Mouse (Mus musculus): Measurements from ENCODE around the gene 4930447C04Rik.

Gene 4930447C04Rik

GRCm38 (mm10) chr12:72942171-72942570 is 1.6 kb upstream of the 4930447C04Rik start:
- no peak for DNase-seq

GRCm38 (mm10) chr12:72941398-72942051 is 951 bp upstream of the 4930447C04Rik start:
- no peak for DNase-seq

GRCm38 (mm10) chr12:72940822-72941397 is 336 bp upstream of the 4930447C04Rik start:
- no peak for DNase-seq

- DNase-seq, result no peak
Measured at GRCm38 (mm10) chr12:72939616-72940015, 958 bp downstream of the 4930447C04Rik start, which contains the start of gene Six6. TSS of gene Six6 (plus strand) at chr12:72939892.

GRCm38 (mm10) chr12:72938600-72939490 is 1.7 kb downstream of the 4930447C04Rik start:
- DNase-seq, result no peak

- no peak for DNase-seq
Measured at GRCm38 (mm10) chr12:72938176-72938575, 2.4 kb downstream of the 4930447C04Rik start.

- DNase-seq, result no peak
Measured at GRCm38 (mm10) chr12:72937537-72938120, 2.9 kb downstream of the 4930447C04Rik start.

- no peak for DNase-seq
Measured at GRCm38 (mm10) chr12:72936751-72937150, 3.8 kb downstream of the 4930447C04Rik start.

GRCm38 (mm10) chr12:72917159-72917993 is 23.2 kb downstream of the 4930447C04Rik start:
- DNase-seq, result no peak

- DNase-seq, result no peak
Measured at GRCm38 (mm10) chr12:72854377-72855032, 86.1 kb downstream of the 4930447C04Rik start.

GRCm38 (mm10) chr12:72853406-72854076 is 87.0 kb downstream of the 4930447C04Rik start:
- DNase-seq, result no peak

- DNase-seq, result no peak
Measured at GRCm38 (mm10) chr12:72852264-72852663, 88.3 kb downstream of the 4930447C04Rik start.

- no peak for DNase-seq
Measured at GRCm38 (mm10) chr12:72850146-72850545, 90.4 kb downstream of the 4930447C04Rik start.

- peak; percentile 63 for DNase-seq
Measured at GRCm38 (mm10) chr12:72847725-72848124, 92.8 kb downstream of the 4930447C04Rik start.

GRCm38 (mm10) chr12:72845946-72846345 is 94.6 kb downstream of the 4930447C04Rik start:
- DNase-seq, result no peak

GRCm38 (mm10) chr12:72843973-72844620 is 96.5 kb downstream of the 4930447C04Rik start:
- DNase-seq, result peak; percentile 77

- no peak for DNase-seq
Measured at GRCm38 (mm10) chr12:72843555-72843954, 97.0 kb downstream of the 4930447C04Rik start.

GRCm38 (mm10) chr12:72843135-72843534 is 97.4 kb downstream of the 4930447C04Rik start:
- DNase-seq, result no peak

- no peak for DNase-seq
Measured at GRCm38 (mm10) chr12:72841500-72841899, 99.1 kb downstream of the 4930447C04Rik start.

- no peak for DNase-seq
Measured at GRCm38 (mm10) chr12:72837302-72837701, 103.3 kb downstream of the 4930447C04Rik start.
